Mouse (Mus musculus): ENCODE data around the gene Defb26.

The Defb26 gene

DNA sequence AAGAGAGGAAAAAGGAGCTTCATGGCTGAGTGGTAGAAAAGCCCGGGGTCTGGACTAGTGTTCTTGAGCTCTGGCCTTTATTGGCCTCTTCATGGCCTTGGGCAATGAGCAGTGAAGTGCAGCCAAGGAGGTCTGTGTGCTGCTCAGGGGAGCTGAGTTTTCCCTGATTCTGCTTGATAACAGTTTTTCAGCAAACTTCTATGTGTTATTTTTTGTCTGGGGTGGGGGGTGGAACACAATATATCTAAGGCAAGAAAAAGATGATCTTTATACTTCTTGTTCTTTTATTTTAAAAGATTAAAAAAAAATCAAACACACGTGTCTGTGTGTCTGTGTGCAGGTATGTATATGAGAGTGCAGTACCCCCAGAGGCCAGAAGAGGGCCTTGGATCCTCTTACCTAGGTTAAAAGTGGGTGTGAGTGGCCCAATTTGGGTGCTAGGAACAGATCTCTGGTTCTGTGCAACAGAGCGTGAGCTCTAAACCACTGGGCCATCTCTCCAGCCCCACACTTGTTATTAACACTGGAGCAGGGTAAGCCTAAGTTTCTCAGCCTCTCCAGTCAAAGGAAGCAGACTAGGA lies 46.8 kb downstream of the Defb26 start, which contains the start of gene Defb23:
Gene Defb23 (minus strand): TSS at position 51 of the 581 bp plus-strand sequence.
- DNase-seq (ENCODE audit: low read depth, low spot score): no peak

- DNase-seq (ENCODE audit: low read depth, low spot score): no peak
Measured at GRCm38 (mm10) chr2:152459241-152459640, 52.3 kb downstream of the Defb26 start.

Data from telencephalon, adult 2 months (tissue).